Mouse (Mus musculus) liver, embryonic 14.5 days (tissue): ENCODE results near the gene Fads6. TPM values are rescaled to one million over a fixed set of nuclear protein-coding genes. Genes with fewer than 3 reads are reported as not detected.

Source experiments
- ATAC-seq: fragments of 200-750 bp; cut with Nextera tagmentation; 2 replicates; pipeline ENCODE4 v1.8.0; 2017; ENCODE audit warnings: moderate number of reproducible peaks, mild to moderate bottlenecking, moderate library complexity; ENCODE audit not compliant: insufficient read depth
- DNase-seq, 3 experiments: peaks; one replicate each; pipeline ENCODE4 v3.0.0-alpha.2; 2012 to 2013; ENCODE audit warnings: low read depth in 3 of 3, low spot score in 3 of 3
- H3K27ac ChIP-seq: fragments of 300-500 bp; sonication (generic); 2 replicates; pipeline ENCODE4 v1.5.1; 2014; ENCODE audit warnings: moderate library complexity, mild to moderate bottlenecking, control low read depth, inconsistent platforms
- H3K27me3 ChIP-seq: fragments of 300-500 bp; sonication (generic); 2 replicates; pipeline ENCODE4 v1.6.1; 2014; ENCODE audit warnings: mild to moderate bottlenecking, low read length, moderate library complexity; ENCODE audit not compliant: control insufficient read depth, insufficient read depth
- H3K36me3 ChIP-seq: fragments of 300-500 bp; sonication (generic); replicated peaks from 2 replicates; pipeline ENCODE4 v1.6.1; 2014; ENCODE audit warnings: low read depth; ENCODE audit not compliant: control insufficient read depth, insufficient read depth
- H3K4me1 ChIP-seq, 2 experiments: fragments of 200-500 bp in 1 of 2; fragments of 300-500 bp in 1 of 2; sonication (generic) in 1 of 2; replicated peaks; 2 replicates each; pipeline ENCODE4 v1.6.1; 2012 to 2014; ENCODE audit warnings: antibody characterized with exemption in 1 of 2, inconsistent platforms in 1 of 2, low read length in 1 of 2; ENCODE audit not compliant: control insufficient read depth in 2 of 2, insufficient read depth in 2 of 2
- H3K4me2 ChIP-seq: fragments of 300-500 bp; sonication (generic); 2 replicates; pipeline ENCODE4 v1.6.1; 2014; ENCODE audit warnings: low read depth, mild to moderate bottlenecking, control low read depth, moderate library complexity
- H3K4me3 ChIP-seq, 2 experiments: fragments of 200-500 bp in 1 of 2; fragments of 300-500 bp in 1 of 2; sonication (generic) in 1 of 2; 2 replicates each; pipeline ENCODE4 v1.5.1; 2012 to 2014; ENCODE audit warnings: low read depth in 2 of 2, low read length in 2 of 2, mild to moderate bottlenecking in 2 of 2, control low read depth in 1 of 2, inconsistent platforms in 1 of 2, moderate library complexity in 1 of 2; ENCODE audit not compliant: insufficient read depth in 1 of 2
- H3K9ac ChIP-seq: fragments of 300-500 bp; sonication (generic); replicated peaks from 2 replicates; pipeline ENCODE4 v1.6.1; 2014; ENCODE audit warnings: mild to moderate bottlenecking, control low read depth, moderate library complexity
- H3K9me3 ChIP-seq: fragments of 300-500 bp; sonication (generic); 2 replicates; pipeline ENCODE4 v1.6.1; 2016; ENCODE audit warnings: low read length, mixed read lengths; ENCODE audit not compliant: control insufficient read depth
- CTCF ChIP-seq: IDR thresholded peaks from 2 replicates; pipeline ENCODE4 v1.5.1; 2016; ENCODE audit warnings: antibody characterized with exemption, low read depth, control low read depth
- EP300 ChIP-seq: IDR thresholded peaks from 2 replicates; pipeline ENCODE4 v1.6.1; 2016; ENCODE audit warnings: antibody characterized with exemption, low read depth
- WGBS: fragments of 180-500 bp; shearing (Covaris S2); extraction: QIAGEN DNeasy Blood & Tissue Kit; methylation state at CpG from one replicate; pipeline ENCODE4 v1.1.7; 2014; ENCODE audit not compliant: insufficient replicate concordance; 5-methylcytosine and 5-hydroxymethylcytosine counted together
- polyA plus RNA-seq, 2 experiments: library from polyadenylated mRNA; depleted of rRNA in 1 of 2; stranded (reverse) in 1 of 2; unstranded in 1 of 2; fragments of >200 nt; fragmentation: Nextera tagmentation in 1 of 2; extraction: Ambion mirVana in 1 of 2; gene quantifications; 2 replicates each; pipeline versions ENCODE4 v1.2.1 to v1.2.3; 2012 to 2014

The Fads6 gene
- polyA plus RNA-seq, 2 experiments = 2.8 to 6.7 TPM

- H3K36me3 ChIP-seq = no peaks in the 10 kb centered on the region
- peaks cover 0 to 7% of the 10 kb centered on the region in 2 experiments; a peak in 2 of 4 replicates for H3K4me1 ChIP-seq
- TF ChIP-seq CTCF (no peak), EP300 (no peak)
- no peak for ATAC-seq
- H3K27me3 ChIP-seq = no peaks in the 10 kb centered on the region
- H3K4me2 ChIP-seq = no peak overlapping the region
- H3K9ac ChIP-seq = no peak overlapping the region
- H3K9me3 ChIP-seq = no peaks in the 10 kb centered on the region
- H3K4me3 ChIP-seq = no peak overlapping the region
- 59% methylated on average over 8 of the region's 8 CpGs for WGBS
- no peak overlapping the region for H3K27ac ChIP-seq
- DNase-seq = no peak
Measured at GRCm38 (mm10) chr11:115289885-115290284, 7.6 kb downstream of the Fads6 start.

- no peak overlapping the region for H3K4me2 ChIP-seq
- WGBS = 61% methylated on average over 2 of the region's 2 CpGs
- no peak overlapping the region for H3K27ac ChIP-seq
- H3K9me3 ChIP-seq = no peaks in the 10 kb centered on the region
- TF ChIP-seq CTCF (no peak), EP300 (no peak)
- no peak overlapping the region for H3K4me3 ChIP-seq
- no peak overlapping the region for H3K9ac ChIP-seq
- no peak for DNase-seq
- H3K36me3 ChIP-seq = no peaks in the 10 kb centered on the region
- H3K27me3 ChIP-seq = no peaks in the 10 kb centered on the region
- ATAC-seq = no peak
- H3K4me1 ChIP-seq = peaks cover 0 to 7% of the 10 kb centered on the region in 2 experiments; a peak in 2 of 4 replicates
Measured at GRCm38 (mm10) chr11:115288305-115288704, 9.2 kb downstream of the Fads6 start.

- no peak for DNase-seq
- WGBS = 61% methylated on average over 5 of the region's 5 CpGs
Measured at GRCm38 (mm10) chr11:115287386-115287785, 10.1 kb downstream of the Fads6 start.

GRCm38 (mm10) chr11:115286201-115286993 lies 11.1 kb downstream of the Fads6 start:
- Histone ChIP-seq H3K4me3 (no peak overlapping the region), H3K36me3 (no peaks in the 10 kb centered on the region), H3K4me2 (no peak overlapping the region), H3K4me1 (peaks cover 0 to 5% of the 10 kb centered on the region in 2 experiments; a peak in 2 of 4 replicates), H3K9me3 (no peaks in the 10 kb centered on the region), H3K27me3 (no peaks in the 10 kb centered on the region), H3K9ac (no peak overlapping the region), H3K27ac (no peak overlapping the region)
- no peak for DNase-seq
- 61% methylated on average over 19 of the region's 19 CpGs for WGBS
- TF ChIP-seq EP300 = no peak
- TF ChIP-seq CTCF = no peak
- ATAC-seq = no peak

More at GRCm38 (mm10) chr11:115287386-115287785, 10.1 kb downstream of the Fads6 start:
- TF ChIP-seq EP300 = no peak
- Histone ChIP-seq H3K9me3 (no peaks in the 10 kb centered on the region), H3K27me3 (no peaks in the 10 kb centered on the region), H3K36me3 (no peaks in the 10 kb centered on the region), H3K4me3 (no peak overlapping the region), H3K4me1 (peaks cover 0 to 7% of the 10 kb centered on the region in 2 experiments; a peak in 2 of 4 replicates), H3K4me2 (no peak overlapping the region), H3K9ac (no peak overlapping the region), H3K27ac (no peak overlapping the region)
- no peak for ATAC-seq

- H3K27ac ChIP-seq = no peak overlapping the region
- H3K4me1 ChIP-seq = 0 out of 4 replicates have a peak, but pooled peaks cover 0 to 2% of the 10 kb centered on the region in 2 experiments
- 14% methylated on average over 4 of the region's 4 CpGs for WGBS
- no peaks in the 10 kb centered on the region for H3K36me3 ChIP-seq
- H3K4me2 ChIP-seq = no peak overlapping the region
- H3K27me3 ChIP-seq = no peaks in the 10 kb centered on the region
- no peak overlapping the region for H3K4me3 ChIP-seq
- ATAC-seq = no peak
- DNase-seq = no peak
- TF ChIP-seq EP300 (no peak), CTCF (no peak)
- no peak overlapping the region for H3K9ac ChIP-seq
- H3K9me3 ChIP-seq = no peaks in the 10 kb centered on the region
Measured at GRCm38 (mm10) chr11:115285282-115285681, 12.2 kb downstream of the Fads6 start.
